Mouse (Mus musculus) heart, postnatal 0 days (tissue): Measurements from ENCODE around the gene Pdcd1lg2.

Source experiments
- CTCF ChIP-seq: IDR thresholded peaks from 2 replicates; pipeline ENCODE4 v1.5.1; 2016; ENCODE audit warnings: antibody characterized with exemption, control low read depth, low read depth
- EP300 ChIP-seq: IDR thresholded peaks from 2 replicates; pipeline ENCODE4 v1.6.1; 2016; ENCODE audit warnings: antibody characterized with exemption, low read depth

GRCm38 (mm10) chr19:29498842-29499456, 88.2 kb downstream of the Pdcd1lg2 start:
- TF ChIP-seq CTCF (no peak), EP300 (no peak)
